Mouse (Mus musculus) megakaryocyte-erythroid progenitor cell, adult 5 weeks (primary cell): ENCODE measurements around the gene Aoah. TPM values are rescaled to one million over a fixed set of nuclear protein-coding genes. Genes with fewer than 3 reads are reported as not detected.

Experiments used
- polyA plus RNA-seq: library from polyadenylated mRNA; stranded (reverse); fragments of >175 nt; gene quantifications from 2 replicates; pipeline ENCODE4 v1.2.3, GENCODE M21; 2012

The Aoah gene
- polyA plus RNA-seq = 0.74 and 1.7 TPM in 2 replicates

GRCm38 (mm10) chr13:20793901-20794300 is at the start of gene Aoah:
TSS of gene Aoah (plus strand) at chr13:20794113.

GRCm38 (mm10) chr13:21074847-21075246 is 280.9 kb downstream of the Aoah start, which contains the start of gene Olfr1370:
TSS of gene Olfr1370 (minus strand) at chr13:21074947.

